Mouse (Mus musculus) embryonic facial prominence, embryonic 12.5 days (tissue): ENCODE results near the gene Rhof. TPM values are rescaled to one million over a fixed set of nuclear protein-coding genes. Genes with fewer than 3 reads are reported as not detected.

Experiments used
- ATAC-seq: fragments of 200-750 bp; cut with Nextera tagmentation; 2 replicates; pipeline ENCODE4 v1.8.0; 2017; ENCODE audit not compliant: insufficient number of reproducible peaks, insufficient read depth, low FRiP score, low TSS enrichment
- H3K27ac ChIP-seq: fragments of 300-500 bp; sonication (generic); 2 replicates; pipeline ENCODE4 v1.5.1; 2016; ENCODE audit warnings: mild to moderate bottlenecking
- H3K27me3 ChIP-seq: fragments of 300-500 bp; sonication (generic); 2 replicates; pipeline ENCODE4 v1.6.1; 2016; ENCODE audit warnings: mild to moderate bottlenecking, moderate library complexity
- H3K36me3 ChIP-seq: fragments of 300-500 bp; sonication (generic); 2 replicates; pipeline ENCODE4 v1.6.1; 2016; ENCODE audit warnings: mild to moderate bottlenecking
- H3K4me1 ChIP-seq: fragments of 300-500 bp; sonication (generic); 2 replicates; pipeline ENCODE4 v1.6.1; 2016
- H3K4me2 ChIP-seq: fragments of 300-500 bp; sonication (generic); replicated peaks from 2 replicates; pipeline ENCODE4 v1.6.1; 2016; ENCODE audit warnings: mild to moderate bottlenecking, moderate library complexity
- H3K4me3 ChIP-seq: fragments of 300-500 bp; sonication (generic); 2 replicates; pipeline ENCODE4 v1.5.1; 2016; ENCODE audit warnings: mild to moderate bottlenecking
- H3K9ac ChIP-seq: fragments of 300-500 bp; sonication (generic); 2 replicates; pipeline ENCODE4 v1.6.1; 2016; ENCODE audit warnings: mild to moderate bottlenecking, moderate library complexity
- H3K9me3 ChIP-seq: fragments of 300-500 bp; sonication (generic); 2 replicates; pipeline ENCODE4 v1.6.1; 2016; ENCODE audit warnings: mild to moderate bottlenecking, moderate library complexity
- WGBS: fragments of 180-500 bp; shearing (Covaris S2); methylation state at CpG from one replicate; pipeline ENCODE4 v1.1.7; 2016; 5-methylcytosine and 5-hydroxymethylcytosine counted together
- polyA plus RNA-seq: library from polyadenylated mRNA; unstranded; fragments of >200 nt; fragmentation: Nextera tagmentation; extraction: Ambion mirVana; gene quantifications from 2 replicates; pipeline ENCODE4 v1.2.1, GENCODE M21; 2016

Rhof gene
- polyA plus RNA-seq, 1 experiment from 2014 or later = 2.9 TPM

DNA sequence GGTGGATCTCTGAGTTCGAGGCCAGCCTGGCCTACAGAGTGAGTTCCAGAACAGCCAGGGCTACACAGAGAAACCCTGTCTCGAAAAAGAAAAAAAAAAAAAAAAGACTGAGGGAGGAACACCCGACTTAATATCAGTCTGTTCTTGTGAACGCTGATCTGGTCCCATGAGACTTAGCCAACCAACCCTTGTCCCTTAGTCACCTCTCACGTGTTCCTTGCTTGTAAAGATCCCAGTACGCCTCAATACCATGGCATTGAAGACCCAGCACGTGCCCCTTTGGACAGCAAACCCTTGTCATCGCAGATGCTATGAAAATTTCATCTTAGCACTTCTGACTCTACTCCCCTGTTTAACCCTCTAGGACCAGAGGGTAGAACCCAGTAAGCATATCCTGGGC, 36.2 kb downstream of the Rhof start:
- 86% methylated on average over 8 of the region's 8 CpGs for WGBS
- H3K27ac ChIP-seq = no peak overlapping the region
- no peaks in the 10 kb centered on the region for H3K9me3 ChIP-seq
- H3K36me3 ChIP-seq = peaks cover 15% of the 10 kb centered on the region; the same call in 1 of the 2 replicates
- no peak for ATAC-seq
- no peaks in the 10 kb centered on the region for H3K4me1 ChIP-seq
- no peak overlapping the region for H3K4me2 ChIP-seq
- no peaks in the 10 kb centered on the region for H3K27me3 ChIP-seq
- no peak overlapping the region for H3K9ac ChIP-seq
- no peak overlapping the region for H3K4me3 ChIP-seq

DNA sequence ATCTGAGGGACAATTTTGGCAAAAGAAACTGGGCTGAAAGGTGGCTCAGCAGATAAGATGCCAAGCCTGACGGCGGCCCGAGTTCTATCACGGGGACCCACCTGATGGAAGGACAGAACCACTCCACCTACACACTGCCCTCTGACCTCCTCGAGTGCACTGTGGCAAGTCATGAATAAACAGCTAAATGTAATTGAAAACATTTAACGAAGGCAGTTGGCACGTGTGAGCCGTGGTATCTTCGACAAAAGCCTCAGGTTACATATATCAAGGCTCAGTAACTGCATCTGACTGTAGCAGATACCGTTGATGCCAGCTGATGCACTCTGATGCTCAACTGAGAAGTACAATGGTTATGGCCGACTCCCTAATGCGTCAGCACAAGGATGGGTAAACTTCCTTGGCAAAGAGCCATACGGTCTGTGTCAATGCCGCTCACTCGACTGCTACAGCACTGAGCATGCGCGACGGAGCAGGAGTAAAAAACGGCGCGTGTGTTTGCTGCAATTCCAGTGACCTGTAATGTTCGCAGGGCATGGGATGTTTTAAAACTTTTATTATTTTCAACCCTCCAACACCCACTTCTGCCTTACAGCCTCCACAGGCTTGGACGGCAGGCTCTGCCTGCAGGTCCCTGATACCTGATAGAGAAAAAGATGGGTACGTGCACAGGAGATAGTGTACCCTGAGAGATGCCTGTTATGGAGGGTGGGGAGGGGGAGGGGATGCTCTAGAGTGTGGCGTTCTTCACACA, 38.1 kb downstream of the Rhof start:
- Histone ChIP-seq H3K4me2 (no peak overlapping the region), H3K4me1 (no peaks in the 10 kb centered on the region), H3K4me3 (no peak overlapping the region), H3K27ac (no peak overlapping the region), H3K27me3 (no peaks in the 10 kb centered on the region), H3K9me3 (no peaks in the 10 kb centered on the region), H3K9ac (no peak overlapping the region), H3K36me3 (0 out of 2 replicates have a peak, but pooled peaks cover 8% of the 10 kb centered on the region)
- ATAC-seq = no peak
- WGBS = 86% methylated on average over 25 of the region's 25 CpGs

DNA sequence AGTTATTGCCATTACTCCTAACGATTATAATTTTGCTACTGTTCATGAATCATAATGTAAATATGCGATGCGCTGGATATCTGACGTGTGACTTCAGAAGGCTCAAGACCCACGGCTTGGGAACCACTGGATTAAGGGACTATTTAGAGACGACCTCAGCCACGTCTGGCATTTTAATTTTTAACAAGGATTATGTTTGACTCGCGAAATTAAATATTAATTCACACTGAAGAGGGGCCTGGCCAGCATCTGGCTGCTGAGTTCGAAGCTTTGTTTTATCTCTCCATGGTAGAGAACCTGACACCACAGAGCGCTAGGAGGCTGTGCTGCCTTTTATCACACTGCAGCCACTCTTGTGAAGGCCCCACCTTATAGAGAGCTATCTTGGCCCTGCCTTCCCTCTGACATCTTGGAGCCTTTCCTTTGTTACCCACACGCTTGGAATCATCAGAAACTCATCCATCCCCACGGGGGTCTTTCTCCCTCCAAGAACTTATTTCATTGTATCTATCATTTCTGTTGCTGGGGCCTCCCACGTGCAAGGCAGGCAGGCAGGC, 39.3 kb downstream of the Rhof start:
- 82% methylated on average over 14 of the region's 14 CpGs for WGBS
- Histone ChIP-seq H3K27ac (no peak overlapping the region), H3K9ac (no peak overlapping the region), H3K4me2 (no peak overlapping the region), H3K27me3 (no peaks in the 10 kb centered on the region), H3K4me3 (no peak overlapping the region), H3K36me3 (no peaks in the 10 kb centered on the region), H3K9me3 (no peaks in the 10 kb centered on the region), H3K4me1 (no peaks in the 10 kb centered on the region)
- ATAC-seq = no peak

DNA sequence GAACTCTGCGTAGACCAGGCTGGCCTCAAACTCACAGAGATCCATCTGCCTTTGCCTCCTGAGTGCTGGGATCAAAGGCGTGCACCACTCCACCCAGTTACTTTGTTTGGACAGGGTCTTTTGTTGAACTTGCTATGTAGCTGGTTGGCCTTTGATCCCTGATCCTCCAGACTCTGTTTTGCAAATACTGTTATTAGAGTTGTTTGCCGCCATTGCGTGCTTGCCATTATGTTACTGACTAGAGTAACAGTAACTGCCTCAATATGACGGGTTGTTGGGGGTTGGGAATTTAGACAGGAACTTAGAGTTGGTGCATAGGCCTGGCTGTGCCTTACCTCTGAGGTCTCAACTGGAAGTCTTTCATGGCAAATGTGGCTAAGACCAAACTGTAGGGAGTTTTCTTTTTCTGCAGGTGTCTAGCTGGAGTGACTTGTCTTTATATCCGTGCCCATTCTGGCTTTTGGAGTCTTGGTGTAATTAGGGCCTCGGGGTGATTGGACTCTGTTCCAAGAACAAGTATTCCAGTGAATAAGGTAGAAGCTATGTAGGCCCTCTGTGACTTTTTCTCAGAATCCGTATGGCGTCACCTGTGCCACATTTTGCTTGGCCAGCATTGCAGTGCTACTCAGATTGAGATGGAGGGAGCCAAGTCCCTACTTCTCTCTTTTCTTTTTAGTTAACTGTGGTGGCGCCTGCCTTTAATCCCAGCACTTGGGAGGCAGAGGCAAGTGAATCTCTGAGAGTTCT, 41.8 kb downstream of the Rhof start:
- H3K9me3 ChIP-seq = no peaks in the 10 kb centered on the region
- no peak overlapping the region for H3K4me2 ChIP-seq
- no peak overlapping the region for H3K9ac ChIP-seq
- no peaks in the 10 kb centered on the region for H3K27me3 ChIP-seq
- no peak for ATAC-seq
- WGBS = 86% methylated on average over 10 of the region's 10 CpGs
- no peak overlapping the region for H3K4me3 ChIP-seq
- no peaks in the 10 kb centered on the region for H3K36me3 ChIP-seq
- no peak overlapping the region for H3K27ac ChIP-seq
- H3K4me1 ChIP-seq = no peaks in the 10 kb centered on the region

DNA sequence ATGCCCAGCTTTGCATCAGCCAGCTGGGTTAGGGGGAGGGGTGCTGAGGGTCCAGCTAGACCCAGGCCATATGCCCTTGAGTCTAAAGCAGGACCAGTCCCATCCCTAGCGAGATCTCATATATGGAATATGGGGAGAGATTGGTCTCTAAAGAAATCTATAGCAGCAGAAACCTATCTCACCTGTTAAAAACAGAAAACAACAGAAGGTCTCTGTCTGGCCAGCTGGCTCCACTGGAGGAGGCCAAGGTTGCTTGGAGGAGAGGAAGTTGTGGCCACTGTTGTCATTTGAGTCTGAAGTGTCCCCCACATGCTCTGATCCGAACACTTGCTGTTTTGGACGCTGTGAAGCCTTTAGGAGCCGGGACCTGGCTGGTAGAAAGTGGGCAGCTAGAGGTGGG, 43.7 kb downstream of the Rhof start:
- 90% methylated on average over 4 of the region's 4 CpGs for WGBS
- ATAC-seq = no peak
- Histone ChIP-seq H3K9ac (no peak overlapping the region), H3K27me3 (no peaks in the 10 kb centered on the region), H3K4me1 (no peaks in the 10 kb centered on the region), H3K36me3 (no peaks in the 10 kb centered on the region), H3K27ac (no peak overlapping the region), H3K4me3 (no peak overlapping the region), H3K9me3 (no peaks in the 10 kb centered on the region), H3K4me2 (no peak overlapping the region)

DNA sequence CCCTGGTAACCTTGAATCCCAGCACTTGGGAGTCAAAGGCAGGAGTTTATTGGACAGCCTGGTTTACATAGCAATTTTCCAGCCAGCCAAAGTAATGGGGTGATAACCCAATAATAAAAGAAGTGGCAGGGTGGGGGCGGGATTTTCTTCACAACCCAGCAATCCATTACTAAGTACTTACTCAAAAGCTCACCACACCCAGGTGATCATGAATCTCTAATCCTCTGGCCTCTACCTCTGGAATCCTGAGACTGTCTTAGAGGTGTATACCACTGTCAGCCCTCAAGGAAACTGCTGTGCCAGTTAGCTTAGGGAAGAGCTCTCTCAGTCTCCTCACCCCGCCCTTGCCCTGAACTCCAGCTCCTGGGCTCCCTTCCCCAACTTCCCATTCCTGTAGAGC, 46.0 kb downstream of the Rhof start:
- 79% methylated on average over 2 of the region's 2 CpGs for WGBS
- H3K4me3 ChIP-seq = no peak overlapping the region
- ATAC-seq = no peak

DNA sequence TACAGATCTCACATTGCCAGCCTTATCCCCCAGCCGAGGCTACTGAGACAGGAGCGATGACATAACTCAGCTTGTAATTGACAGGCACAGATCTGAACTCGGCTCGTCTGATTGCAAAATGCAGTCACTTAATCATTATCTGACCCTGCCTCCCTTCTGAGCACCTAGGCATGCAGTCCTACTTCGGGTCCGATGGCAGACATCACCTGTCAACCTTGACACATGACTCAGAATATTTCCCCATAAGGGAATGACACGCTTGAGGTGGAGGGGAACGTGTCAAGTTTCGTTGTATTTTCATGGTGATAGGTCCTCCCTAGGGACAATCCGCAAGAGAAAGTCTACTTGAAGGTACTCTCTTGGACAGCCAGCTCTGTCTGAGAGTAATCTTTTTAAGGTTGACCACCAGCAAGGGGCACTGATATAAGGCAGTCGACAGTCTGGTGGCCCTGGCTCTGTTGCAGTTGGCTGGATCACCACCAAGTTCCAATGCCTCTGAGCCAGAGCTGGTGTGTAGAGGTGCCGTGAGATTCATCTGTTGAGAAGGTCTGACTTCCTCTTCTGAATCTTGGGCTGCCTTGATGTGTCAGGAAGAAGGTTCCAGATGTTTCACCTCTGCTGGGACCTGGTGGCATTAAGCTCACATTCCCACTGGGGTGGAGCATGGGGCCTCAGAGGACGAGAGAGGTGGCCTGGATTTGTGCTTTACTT, 49.0 kb downstream of the Rhof start:
- no peaks in the 10 kb centered on the region for H3K27me3 ChIP-seq
- H3K4me3 ChIP-seq = no peak overlapping the region
- WGBS = 67% methylated on average over 13 of the region's 13 CpGs
- H3K9me3 ChIP-seq = no peaks in the 10 kb centered on the region
- H3K27ac ChIP-seq = no peak overlapping the region
- H3K36me3 ChIP-seq = no peaks in the 10 kb centered on the region
- no peak for ATAC-seq
- H3K4me1 ChIP-seq = no peaks in the 10 kb centered on the region
- no peak overlapping the region for H3K9ac ChIP-seq
- no peak overlapping the region for H3K4me2 ChIP-seq

More for the DNA sequence above, 46.0 kb downstream of the Rhof start:
- H3K4me1 ChIP-seq = no peaks in the 10 kb centered on the region
- H3K9me3 ChIP-seq = no peaks in the 10 kb centered on the region
- H3K27ac ChIP-seq = no peak overlapping the region
- no peaks in the 10 kb centered on the region for H3K36me3 ChIP-seq
- H3K9ac ChIP-seq = no peak overlapping the region
- no peak overlapping the region for H3K4me2 ChIP-seq
- no peaks in the 10 kb centered on the region for H3K27me3 ChIP-seq

DNA sequence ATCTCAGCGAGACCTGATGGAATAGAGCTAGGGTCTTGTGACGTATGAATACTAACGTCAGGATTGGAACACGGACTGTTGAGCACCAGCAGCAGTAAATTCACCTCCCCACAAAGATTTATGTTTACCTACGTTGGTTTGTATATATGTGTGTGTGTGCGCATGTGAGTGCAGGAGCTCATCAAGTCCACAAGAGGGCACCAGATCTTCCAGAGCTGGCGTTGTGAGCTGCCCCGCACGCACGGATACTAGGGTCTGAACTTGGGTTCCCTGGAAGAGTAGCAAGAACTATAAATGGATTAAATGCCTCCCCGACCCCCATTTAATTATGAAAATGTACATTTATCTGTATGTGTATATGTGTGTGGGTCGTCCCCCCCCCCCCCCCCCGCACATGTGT, 52.0 kb downstream of the Rhof start:
- no peak for ATAC-seq
- H3K9ac ChIP-seq = no peak overlapping the region
- H3K27ac ChIP-seq = no peak overlapping the region
- no peak overlapping the region for H3K4me3 ChIP-seq
- WGBS = 95% methylated on average over 12 of the region's 13 CpGs
- no peaks in the 10 kb centered on the region for H3K36me3 ChIP-seq
- H3K27me3 ChIP-seq = no peaks in the 10 kb centered on the region; the same call in 1 of the 2 replicates
- H3K4me1 ChIP-seq = peaks cover 15% of the 10 kb centered on the region
- no peaks in the 10 kb centered on the region for H3K9me3 ChIP-seq
- H3K4me2 ChIP-seq = no peak overlapping the region

DNA sequence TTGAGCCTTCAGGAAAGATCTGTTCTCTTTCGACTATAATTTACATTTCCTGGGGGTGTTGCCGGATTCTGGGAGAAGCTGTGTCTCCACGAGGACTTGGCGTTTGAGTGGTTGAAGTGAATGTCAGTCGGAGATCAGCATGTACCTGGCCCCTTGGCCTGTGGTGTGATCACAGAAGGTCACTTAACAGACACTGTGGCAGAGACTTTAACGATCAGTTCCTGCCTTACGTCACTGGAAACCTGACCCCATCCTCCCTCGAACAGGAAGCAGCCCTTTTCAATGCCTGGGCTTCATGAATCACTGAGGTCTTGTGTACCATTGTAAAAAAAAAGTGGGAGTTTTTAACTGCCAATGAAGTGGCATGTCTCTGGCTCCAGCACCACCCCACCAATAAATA, 52.5 kb downstream of the Rhof start:
- WGBS = 49% methylated on average over 8 of the region's 8 CpGs
- Histone ChIP-seq H3K9ac (no peak overlapping the region), H3K4me2 (no peak overlapping the region), H3K27me3 (no peaks in the 10 kb centered on the region; the same call in 1 of the 2 replicates), H3K36me3 (no peaks in the 10 kb centered on the region), H3K27ac (no peak overlapping the region), H3K4me1 (peaks cover 18% of the 10 kb centered on the region), H3K9me3 (no peaks in the 10 kb centered on the region), H3K4me3 (no peak overlapping the region)
- ATAC-seq = no peak

DNA sequence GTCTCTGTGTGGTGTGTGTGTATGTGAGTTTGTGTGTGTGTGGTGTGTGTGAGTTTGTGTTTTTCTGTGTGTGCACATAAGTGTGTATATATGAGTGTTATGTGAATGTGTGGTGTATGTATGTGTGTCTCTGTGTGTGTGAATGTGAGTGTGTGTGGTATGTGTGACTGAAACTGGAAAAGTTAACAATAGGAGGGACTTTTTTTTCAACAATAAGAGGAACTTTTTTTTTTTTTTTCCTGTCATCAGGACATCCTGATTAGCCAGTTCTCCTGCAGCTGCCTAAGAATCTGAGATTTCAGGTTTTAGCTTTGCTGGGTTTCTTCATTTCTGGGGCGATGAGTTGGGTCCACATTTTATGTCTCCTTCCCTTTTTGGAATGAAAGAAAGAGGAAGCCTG, 52.9 kb downstream of the Rhof start:
- H3K9me3 ChIP-seq = no peaks in the 10 kb centered on the region
- no peak overlapping the region for H3K4me2 ChIP-seq
- no peaks in the 10 kb centered on the region for H3K36me3 ChIP-seq
- no peaks in the 10 kb centered on the region; the same call in 1 of the 2 replicates for H3K27me3 ChIP-seq
- H3K9ac ChIP-seq = no peak overlapping the region
- no peak overlapping the region for H3K27ac ChIP-seq
- H3K4me3 ChIP-seq = no peak overlapping the region
- H3K4me1 ChIP-seq = peaks cover 18% of the 10 kb centered on the region
- WGBS = 86% methylated on average over 1 of the region's 1 CpGs
- ATAC-seq = no peak

DNA sequence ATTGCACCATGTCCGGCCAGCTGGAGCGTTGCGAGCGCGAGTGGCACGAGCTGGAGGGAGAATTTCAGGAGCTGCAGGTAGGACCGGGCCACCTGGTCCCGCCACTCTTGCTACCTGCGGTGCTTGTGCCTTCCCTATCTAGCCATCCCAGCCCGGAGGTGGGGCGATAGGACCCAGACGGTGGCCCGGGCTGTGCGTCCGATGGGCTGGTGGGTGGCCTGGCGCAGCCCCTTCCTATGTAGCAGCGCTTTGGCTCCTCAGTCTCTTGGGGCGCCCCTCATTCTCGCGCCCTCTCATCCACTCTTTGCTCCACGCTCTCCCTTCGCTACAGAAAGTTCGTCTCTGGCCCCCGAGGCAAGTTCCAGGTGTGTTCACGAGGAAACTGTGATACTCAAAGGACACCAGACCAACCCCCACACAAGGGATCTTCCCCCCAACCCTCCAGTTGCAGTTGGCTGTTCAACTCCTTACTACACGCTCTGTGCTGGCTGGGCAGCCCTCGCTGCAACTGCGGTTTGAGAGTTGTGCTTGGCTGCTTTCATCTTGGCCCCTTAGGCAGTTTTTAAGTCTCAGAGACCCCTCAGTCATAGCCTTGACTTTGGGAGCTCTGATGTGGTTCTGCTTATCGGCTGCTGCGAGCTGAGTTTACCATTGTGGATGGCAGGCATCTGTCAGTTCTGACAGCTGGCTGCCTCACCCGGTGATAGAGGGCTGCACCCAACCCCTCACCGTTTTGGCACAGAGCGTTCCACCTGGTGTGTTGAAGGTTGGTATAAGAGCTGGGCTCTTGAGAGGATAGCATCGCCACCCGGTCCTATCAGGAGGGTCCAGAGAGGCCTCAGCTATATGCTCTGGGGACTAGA, 55.8 kb downstream of the Rhof start:
- peak; percentile 83 for ATAC-seq
- Histone ChIP-seq H3K4me1 (peaks cover 18% of the 10 kb centered on the region), H3K36me3 (no peaks in the 10 kb centered on the region), H3K27ac (peak overlapping the region; percentile 54), H3K4me3 (peak overlapping the region; percentile 75), H3K9me3 (no peaks in the 10 kb centered on the region), H3K4me2 (peak overlapping the region; percentile 95), H3K27me3 (no peaks in the 10 kb centered on the region; the same call in 1 of the 2 replicates), H3K9ac (peak overlapping the region; percentile 68)
- 4% methylated on average over 35 of the region's 35 CpGs for WGBS
